Mouse (Mus musculus) intestine, postnatal 0 days (tissue): ENCODE data around the gene Stn1. TPM values are rescaled to one million over a fixed set of nuclear protein-coding genes. Genes with fewer than 3 reads are reported as not detected.

ENCODE experiments used
- ATAC-seq: fragments of 200-750 bp; cut with Nextera tagmentation; 2 replicates; pipeline ENCODE4 v1.8.0; 2017; ENCODE audit warnings: mild to moderate bottlenecking, moderate TSS enrichment, moderate library complexity
- H3K27ac ChIP-seq: fragments of 300-500 bp; sonication (generic); 2 replicates; pipeline ENCODE4 v1.5.1; 2014; ENCODE audit warnings: mild to moderate bottlenecking, low read depth, low read length, moderate library complexity
- H3K27me3 ChIP-seq: fragments of 300-500 bp; sonication (generic); replicated peaks from 2 replicates; pipeline ENCODE4 v1.6.1; 2014; ENCODE audit warnings: low read length, mixed read lengths; ENCODE audit not compliant: control insufficient read depth, insufficient read depth
- H3K36me3 ChIP-seq: fragments of 300-500 bp; sonication (generic); 2 replicates; pipeline ENCODE4 v1.6.1; 2014; ENCODE audit warnings: mild to moderate bottlenecking, moderate library complexity; ENCODE audit not compliant: control insufficient read depth, insufficient read depth
- H3K4me1 ChIP-seq: fragments of 300-500 bp; sonication (generic); replicated peaks from 2 replicates; pipeline ENCODE4 v1.6.1; 2014; ENCODE audit warnings: antibody characterized with exemption, low read length, mixed read lengths; ENCODE audit not compliant: control insufficient read depth, insufficient read depth
- H3K4me2 ChIP-seq: fragments of 300-500 bp; sonication (generic); replicated peaks from 2 replicates; pipeline ENCODE4 v1.6.1; 2014; ENCODE audit warnings: low read depth, mild to moderate bottlenecking, moderate library complexity
- H3K4me3 ChIP-seq: fragments of 300-500 bp; sonication (generic); 2 replicates; pipeline ENCODE4 v1.5.1; 2014; ENCODE audit warnings: low read depth, low read length
- H3K9ac ChIP-seq: fragments of 300-500 bp; sonication (generic); 2 replicates; pipeline ENCODE4 v1.6.1; 2014; ENCODE audit warnings: mild to moderate bottlenecking, low read depth, low read length
- H3K9me3 ChIP-seq: fragments of 300-500 bp; sonication (generic); 2 replicates; pipeline ENCODE4 v1.6.1; 2016; ENCODE audit warnings: mixed run types; ENCODE audit not compliant: control insufficient read depth
- CTCF ChIP-seq: sonication (generic); IDR thresholded peaks from 2 replicates; pipeline ENCODE4 v1.5.1; 2016; ENCODE audit warnings: low read depth, mild to moderate bottlenecking, control low read depth, antibody characterized with exemption, moderate library complexity
- WGBS: fragments of 180-500 bp; shearing (Covaris S2); extraction: QIAGEN DNeasy Blood & Tissue Kit; methylation state at CpG from one replicate; pipeline ENCODE4 v1.1.7; 2014; 5-methylcytosine and 5-hydroxymethylcytosine counted together
- polyA plus RNA-seq: library from polyadenylated mRNA; unstranded; fragments of >200 nt; fragmentation: Nextera tagmentation; extraction: Ambion mirVana; gene quantifications from 2 replicates; pipeline ENCODE4 v1.2.1, GENCODE M21; 2015

The Stn1 gene
- polyA plus RNA-seq, 1 experiment from 2014 or later: 14.9 TPM

DNA sequence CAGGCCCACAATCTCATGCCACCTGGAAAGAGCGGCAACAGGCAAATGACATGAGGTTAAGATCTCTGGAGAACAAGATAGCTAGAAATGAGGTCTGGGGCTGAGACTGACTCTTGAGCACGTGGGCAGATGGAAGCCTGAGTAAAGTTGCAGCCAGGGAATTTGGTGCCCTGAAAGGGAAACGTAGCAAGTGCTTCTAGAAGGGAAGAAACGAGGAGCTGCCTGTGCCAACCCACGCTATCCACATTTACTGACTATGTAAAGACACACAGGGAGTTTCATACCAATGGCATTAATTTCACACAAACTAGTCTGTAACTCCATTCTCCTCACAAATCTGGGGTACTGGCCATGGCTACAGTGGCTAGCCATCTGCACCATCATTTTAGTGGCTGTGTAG, 37.5 kb downstream of the Stn1 start:
- ATAC-seq: no peak
- no peak for TF ChIP-seq CTCF
- H3K27me3 ChIP-seq: no peaks in the 10 kb centered on the region
- H3K9me3 ChIP-seq: no peaks in the 10 kb centered on the region
- no peak overlapping the region for H3K9ac ChIP-seq
- H3K27ac ChIP-seq: no peak overlapping the region
- no peaks in the 10 kb centered on the region for H3K4me1 ChIP-seq
- H3K4me2 ChIP-seq: no peak overlapping the region
- H3K4me3 ChIP-seq: no peak overlapping the region
- H3K36me3 ChIP-seq: no peaks in the 10 kb centered on the region
- 88% methylated on average over 5 of the region's 5 CpGs for WGBS

DNA sequence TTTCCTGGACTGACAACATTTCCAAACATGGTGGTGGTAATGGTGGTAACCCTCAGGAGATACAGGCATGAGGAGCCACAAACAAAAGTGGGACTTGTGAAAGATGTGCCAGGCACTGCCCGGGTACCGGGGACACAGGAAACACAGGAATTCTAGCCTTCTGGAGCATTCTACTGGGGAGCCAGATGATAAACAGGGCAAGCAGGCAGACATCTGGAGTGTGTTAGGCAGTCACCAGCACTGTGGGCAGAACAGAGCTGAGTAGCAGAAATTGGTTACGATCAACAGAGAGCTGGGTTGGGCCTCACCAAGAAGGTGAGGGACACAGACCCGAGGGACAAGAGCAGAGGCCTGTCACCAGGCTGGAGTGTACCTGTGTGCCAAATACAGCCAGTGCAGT, 38.4 kb downstream of the Stn1 start:
- Histone ChIP-seq H3K27ac (no peak overlapping the region), H3K27me3 (no peaks in the 10 kb centered on the region), H3K4me2 (no peak overlapping the region), H3K9me3 (no peaks in the 10 kb centered on the region), H3K9ac (no peak overlapping the region), H3K4me3 (no peak overlapping the region), H3K4me1 (no peaks in the 10 kb centered on the region), H3K36me3 (no peaks in the 10 kb centered on the region)
- no peak for ATAC-seq
- no peak for TF ChIP-seq CTCF
- WGBS: 62% methylated on average over 4 of the region's 4 CpGs

DNA sequence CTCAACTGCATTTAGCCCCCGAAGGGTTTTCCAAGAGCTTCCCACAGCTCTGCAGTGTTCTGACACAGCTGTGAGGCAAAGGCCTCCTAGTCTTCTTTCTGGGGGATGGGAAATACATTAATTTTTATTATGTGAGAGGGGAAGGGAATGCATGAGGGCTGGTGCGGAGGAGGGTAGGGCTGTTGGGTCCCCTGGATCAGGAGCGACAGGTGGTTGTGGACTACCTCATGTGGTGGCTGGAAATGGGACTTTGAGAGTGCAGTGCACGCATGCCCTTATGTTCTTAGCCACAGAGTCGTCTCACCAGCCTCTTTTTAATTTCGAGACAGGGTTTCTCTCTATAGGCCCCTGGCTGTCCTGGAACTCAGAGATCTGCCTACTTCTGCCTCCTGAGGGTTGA, 39.6 kb downstream of the Stn1 start:
- H3K4me3 ChIP-seq: no peak overlapping the region
- no peaks in the 10 kb centered on the region for H3K36me3 ChIP-seq
- no peaks in the 10 kb centered on the region for H3K9me3 ChIP-seq
- H3K4me1 ChIP-seq: no peaks in the 10 kb centered on the region
- no peak overlapping the region for H3K9ac ChIP-seq
- H3K27ac ChIP-seq: no peak overlapping the region
- 90% methylated on average over 6 of the region's 6 CpGs for WGBS
- no peak overlapping the region for H3K4me2 ChIP-seq
- ATAC-seq: no peak
- TF ChIP-seq CTCF: no peak
- H3K27me3 ChIP-seq: no peaks in the 10 kb centered on the region

DNA sequence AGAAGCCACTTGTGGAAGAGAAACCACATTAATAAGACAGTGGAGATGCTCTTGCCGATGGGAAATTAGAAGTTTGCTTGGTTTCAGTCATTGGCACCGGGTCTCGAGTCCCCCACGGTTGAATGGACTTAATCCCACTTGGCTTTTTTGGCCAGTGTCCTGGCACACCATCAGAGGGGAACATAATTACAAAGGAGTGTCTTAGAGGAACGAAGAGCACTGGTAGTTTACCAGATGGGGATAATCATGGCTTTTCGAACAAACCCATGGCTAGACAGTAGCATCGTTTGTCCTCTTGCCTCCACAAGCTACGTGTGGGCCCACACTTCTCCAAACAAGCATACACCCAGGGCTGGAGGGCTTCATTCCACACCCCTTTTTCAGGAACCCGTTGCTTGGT, 40.0 kb downstream of the Stn1 start:
- H3K9ac ChIP-seq: no peak overlapping the region
- no peak overlapping the region for H3K4me2 ChIP-seq
- no peaks in the 10 kb centered on the region for H3K9me3 ChIP-seq
- no peak overlapping the region for H3K27ac ChIP-seq
- no peak for TF ChIP-seq CTCF
- H3K27me3 ChIP-seq: no peaks in the 10 kb centered on the region
- no peak overlapping the region for H3K4me3 ChIP-seq
- ATAC-seq: no peak
- no peaks in the 10 kb centered on the region for H3K4me1 ChIP-seq
- no peaks in the 10 kb centered on the region for H3K36me3 ChIP-seq
- 85% methylated on average over 9 of the region's 9 CpGs for WGBS

DNA sequence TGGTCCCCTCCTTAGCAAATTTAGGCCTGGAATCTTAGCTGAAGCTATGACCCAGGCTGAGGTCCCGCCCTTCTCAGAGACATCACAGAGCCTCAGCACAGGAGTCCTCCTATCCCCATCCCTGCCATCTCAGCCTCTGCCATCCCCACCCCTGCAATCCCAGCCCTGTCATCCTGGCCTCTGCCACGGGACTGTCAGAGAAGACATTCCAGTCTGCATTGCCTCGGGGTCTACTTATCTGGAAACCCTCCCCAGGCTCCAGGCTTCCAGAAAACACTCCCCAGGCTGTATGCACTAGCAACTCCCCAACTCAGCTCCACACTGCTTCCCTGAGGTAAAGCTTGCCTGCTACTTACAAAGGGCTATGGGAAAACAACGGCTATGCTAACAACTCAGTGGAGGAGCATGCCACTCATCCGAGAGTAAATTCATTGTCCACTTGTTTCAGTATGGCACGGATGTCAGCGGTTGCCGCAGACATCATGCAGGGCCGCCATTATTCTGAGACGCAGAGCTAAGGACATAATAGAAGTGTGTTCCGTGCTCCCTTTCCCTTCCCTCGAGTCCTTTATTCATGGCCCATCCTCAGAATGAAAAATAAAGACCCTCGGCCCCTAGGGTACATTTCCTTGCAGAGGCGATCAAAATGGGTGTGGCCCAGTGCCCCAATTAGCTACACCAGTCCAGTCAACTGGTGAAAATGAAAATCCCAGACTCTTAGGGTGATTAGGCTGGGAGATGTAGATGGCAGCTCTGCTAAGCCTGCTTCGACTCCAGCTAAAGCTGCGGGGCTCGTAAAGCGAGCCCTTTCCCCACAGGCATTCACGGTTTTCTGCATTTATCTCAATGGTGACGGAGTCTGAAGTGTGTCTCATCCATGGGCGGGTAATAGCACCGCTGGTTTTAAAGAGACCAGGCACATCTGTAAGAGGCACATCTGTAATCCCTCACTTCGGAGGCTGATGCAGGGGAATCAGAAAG, 44.0 kb downstream of the Stn1 start:
- H3K9ac ChIP-seq: no peak overlapping the region
- H3K27ac ChIP-seq: no peak overlapping the region
- TF ChIP-seq CTCF: no peak
- no peaks in the 10 kb centered on the region for H3K9me3 ChIP-seq
- H3K27me3 ChIP-seq: no peaks in the 10 kb centered on the region
- no peak overlapping the region for H3K4me2 ChIP-seq
- WGBS: 78% methylated on average over 23 of the region's 23 CpGs
- no peak overlapping the region for H3K4me3 ChIP-seq
- no peak for ATAC-seq
- no peaks in the 10 kb centered on the region for H3K4me1 ChIP-seq
- no peaks in the 10 kb centered on the region for H3K36me3 ChIP-seq

DNA sequence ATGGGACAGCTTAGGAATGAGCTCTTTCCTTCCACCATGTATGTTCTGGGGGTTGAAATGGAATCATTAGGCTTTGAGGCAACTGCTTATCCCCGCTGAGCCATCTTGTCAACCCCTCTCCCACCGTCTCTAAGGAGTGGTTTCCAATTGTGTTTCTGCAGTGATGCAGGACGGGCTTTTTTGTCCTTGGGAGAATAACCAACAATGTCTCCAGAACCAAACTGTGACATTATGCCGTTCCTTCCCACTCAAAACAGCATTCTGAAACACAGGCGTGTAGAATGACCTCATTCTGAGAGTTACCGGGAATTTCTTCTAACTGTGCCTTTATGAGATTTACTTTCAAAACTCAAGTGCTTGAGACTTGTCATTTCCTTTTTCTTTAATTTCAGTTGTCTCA, 44.9 kb downstream of the Stn1 start:
- ATAC-seq: no peak
- no peak overlapping the region for H3K4me3 ChIP-seq
- no peak for TF ChIP-seq CTCF
- 85% methylated on average over 6 of the region's 6 CpGs for WGBS
- H3K27me3 ChIP-seq: no peaks in the 10 kb centered on the region
- H3K36me3 ChIP-seq: no peaks in the 10 kb centered on the region
- H3K27ac ChIP-seq: no peak overlapping the region
- H3K4me1 ChIP-seq: no peaks in the 10 kb centered on the region
- no peak overlapping the region for H3K9ac ChIP-seq
- no peak overlapping the region for H3K4me2 ChIP-seq
- H3K9me3 ChIP-seq: no peaks in the 10 kb centered on the region
